Mouse (Mus musculus) naive thymus-derived CD4-positive, alpha-beta T cell, adult 2 months (primary cell): ENCODE results near the gene Mrps27.

Experiments
- DNase-seq: peaks from one replicate; pipeline ENCODE4 v3.0.0-alpha.2; 2011; ENCODE audit warnings: low read depth

Mrps27 gene

DNA sequence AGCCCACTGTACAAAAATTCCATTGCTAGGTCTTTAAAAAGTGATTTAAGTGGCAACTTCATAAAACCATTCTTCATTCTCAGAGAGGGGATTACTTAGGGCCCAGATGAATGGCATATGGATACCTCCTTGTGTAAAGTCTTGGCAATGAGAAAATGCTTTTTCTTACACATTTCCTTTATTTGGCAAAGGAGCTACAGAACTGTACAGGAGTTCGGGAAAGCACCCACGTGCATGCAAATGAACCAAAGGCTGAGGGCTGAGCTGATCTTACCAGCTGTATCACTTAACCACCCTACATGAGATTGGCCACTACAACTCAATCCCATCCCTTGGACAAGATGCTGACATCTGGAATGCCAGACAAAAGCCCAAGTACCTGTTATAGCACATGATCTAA lies 95.6 kb downstream of the Mrps27 start:
- no peak for DNase-seq

DNA sequence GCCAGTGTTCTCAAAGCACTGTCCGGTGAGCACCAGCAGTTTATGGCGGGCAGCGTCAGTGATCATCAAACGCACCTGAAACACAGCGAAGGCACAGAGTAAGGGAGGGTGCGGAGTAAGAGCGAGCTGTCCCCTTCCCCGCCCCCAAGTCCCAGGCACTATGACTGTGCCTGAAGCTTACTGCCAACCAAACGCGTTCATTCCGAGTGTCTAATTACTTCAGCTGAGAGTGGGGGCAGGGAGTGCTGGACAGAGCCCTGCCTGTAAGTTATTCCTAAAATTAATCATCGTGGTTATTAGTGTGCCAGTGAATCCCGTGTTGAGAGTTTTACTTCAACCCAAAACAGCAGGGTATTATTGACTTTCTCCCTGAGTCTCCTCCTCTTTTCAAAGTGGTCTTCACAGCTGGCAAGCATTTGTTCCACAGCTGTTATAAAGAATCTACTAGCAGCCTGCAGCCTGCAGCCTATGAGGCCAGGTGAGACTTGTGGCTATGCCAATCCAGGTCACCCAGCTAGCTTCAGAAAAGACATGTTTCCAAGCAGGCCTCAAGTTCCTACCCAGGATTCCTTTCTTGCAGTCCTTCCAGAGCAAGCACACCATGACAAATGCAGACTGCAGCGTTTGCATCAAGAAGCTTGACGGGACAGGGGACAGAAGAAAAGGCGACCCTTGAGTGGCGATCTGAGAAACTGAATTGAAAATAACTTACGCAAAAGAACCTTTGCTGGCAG lies 97.3 kb downstream of the Mrps27 start:
- DNase-seq, result no peak

DNA sequence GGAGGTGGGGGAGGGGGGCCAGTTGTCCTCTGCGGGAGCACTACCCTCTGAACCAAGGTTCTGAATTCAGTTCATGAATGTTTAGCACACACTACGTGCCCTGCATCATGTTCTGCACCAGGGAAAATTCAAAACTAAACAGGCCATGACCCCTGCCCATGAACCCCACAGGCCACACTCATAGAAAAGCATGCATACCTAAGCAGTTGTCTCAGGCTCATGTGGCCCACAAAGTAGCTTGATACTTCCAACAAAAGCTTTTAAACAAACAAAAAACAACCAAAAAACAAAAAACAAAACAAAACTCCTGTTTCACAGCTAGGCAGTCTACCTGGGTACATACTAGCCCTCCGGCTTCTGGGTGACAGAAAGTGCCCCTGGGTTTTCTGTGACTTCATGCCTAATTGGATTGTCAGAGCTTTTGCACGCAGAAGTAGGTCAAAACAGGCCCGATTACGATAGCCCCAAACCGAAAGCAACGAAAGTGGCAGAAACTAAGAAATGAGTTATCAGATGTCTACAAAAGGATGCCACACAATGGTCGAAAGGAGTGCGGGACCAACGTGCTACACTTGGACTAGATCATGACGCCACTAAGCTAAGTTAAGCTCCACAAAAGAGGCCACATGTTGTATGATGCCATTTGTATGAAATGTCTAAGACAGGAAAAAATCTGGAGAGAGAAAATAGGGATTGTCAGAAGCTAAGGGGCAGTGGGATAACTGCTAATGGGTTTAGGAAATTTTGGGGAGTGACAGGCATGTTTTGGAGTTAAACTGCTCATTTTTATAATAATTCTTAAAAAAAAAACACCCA lies 98.1 kb downstream of the Mrps27 start:
- DNase-seq, result no peak

DNA sequence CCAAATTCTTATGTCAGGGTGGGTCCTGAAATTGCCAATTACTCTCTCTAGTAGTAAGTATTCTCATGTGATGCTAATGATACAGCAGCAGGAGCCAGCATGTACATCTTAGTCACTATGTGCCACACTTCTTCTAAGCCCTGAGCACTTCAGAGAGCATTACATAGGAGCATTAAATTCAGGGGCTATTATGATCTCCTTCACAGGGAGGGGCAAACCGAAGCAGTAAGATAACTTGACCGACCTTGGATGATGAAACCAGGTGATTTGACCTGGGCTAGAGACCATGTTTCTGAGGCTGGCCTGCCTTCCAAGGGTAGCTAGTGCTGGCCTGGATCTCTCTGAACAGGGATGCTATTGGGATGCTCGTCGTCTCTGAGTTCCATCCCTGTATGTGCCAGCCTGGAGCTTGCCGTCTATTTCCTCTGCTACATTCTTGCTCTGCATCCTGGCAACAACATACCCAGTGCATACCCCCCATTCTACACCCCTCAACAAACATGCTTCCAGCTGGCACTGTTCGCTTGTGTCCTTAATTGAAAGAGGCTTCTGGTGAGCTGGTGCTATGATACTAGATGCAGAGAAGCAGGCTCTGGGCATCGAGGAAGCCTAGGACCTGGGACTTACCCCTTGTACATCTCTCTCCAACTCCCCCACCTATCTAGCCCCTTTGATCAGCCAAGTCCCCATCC lies 99.0 kb downstream of the Mrps27 start:
- no peak for DNase-seq

DNA sequence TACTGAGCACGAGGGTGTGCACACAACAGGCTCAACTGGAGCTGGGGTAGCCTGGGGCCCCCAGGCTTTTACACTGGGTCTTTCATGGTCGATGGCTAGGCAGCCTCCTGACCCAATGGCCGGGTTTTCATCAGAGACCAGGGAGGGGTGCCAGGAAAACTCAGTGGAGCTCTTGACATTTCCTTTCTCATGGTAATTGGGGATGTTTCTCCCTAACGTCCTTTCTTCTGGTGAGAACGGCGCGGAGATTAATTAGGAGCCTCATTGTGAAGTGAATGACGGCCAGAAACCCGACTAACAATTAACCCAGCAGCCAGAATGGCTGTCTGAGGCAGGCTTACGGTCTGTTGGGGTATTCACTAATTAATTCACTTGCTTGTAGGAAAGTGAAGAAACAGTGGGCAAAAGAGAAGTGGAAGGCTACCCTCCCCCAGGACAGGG lies 99.9 kb downstream of the Mrps27 start:
- DNase-seq, result no peak

DNA sequence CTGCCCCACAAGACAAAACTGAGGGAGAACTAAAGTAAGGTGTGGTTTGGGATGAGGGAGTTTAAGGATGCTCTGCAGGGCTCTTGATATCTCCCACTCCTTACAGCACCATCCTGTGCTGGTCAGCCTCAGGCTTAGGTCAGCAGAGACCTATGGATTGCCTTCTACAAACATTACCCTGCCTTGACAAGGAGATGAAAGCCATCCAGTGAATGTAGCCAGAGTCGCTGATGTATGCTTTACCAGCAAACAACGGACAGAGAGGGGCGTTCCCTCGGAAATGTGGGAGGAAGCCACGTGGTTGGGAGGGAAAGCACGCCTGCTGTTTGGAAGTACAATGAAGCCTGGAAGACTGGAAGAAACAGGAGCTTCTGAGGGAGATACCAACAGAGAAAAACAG lies 100.3 kb downstream of the Mrps27 start:
- no peak for DNase-seq

DNA sequence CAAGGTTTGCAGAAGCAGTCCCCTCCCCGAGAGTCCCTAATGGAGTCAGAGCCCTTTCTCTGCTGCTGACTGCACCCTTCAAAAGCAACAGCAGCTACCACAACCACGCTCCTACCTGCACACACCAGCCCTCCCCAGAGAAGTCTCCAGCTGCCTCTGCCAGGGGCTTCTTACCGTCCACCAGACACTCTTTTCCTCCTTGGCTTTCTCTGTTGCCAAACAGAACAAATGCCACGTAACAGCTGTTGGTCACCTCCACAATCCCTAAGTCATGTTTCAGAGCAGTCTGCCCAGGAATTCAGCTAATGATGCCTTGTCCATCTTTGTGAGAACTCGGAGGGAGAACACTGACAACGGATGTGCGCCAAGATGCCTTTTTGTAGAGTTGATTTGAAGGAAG lies 102.4 kb downstream of the Mrps27 start:
- DNase-seq, result no peak

DNA sequence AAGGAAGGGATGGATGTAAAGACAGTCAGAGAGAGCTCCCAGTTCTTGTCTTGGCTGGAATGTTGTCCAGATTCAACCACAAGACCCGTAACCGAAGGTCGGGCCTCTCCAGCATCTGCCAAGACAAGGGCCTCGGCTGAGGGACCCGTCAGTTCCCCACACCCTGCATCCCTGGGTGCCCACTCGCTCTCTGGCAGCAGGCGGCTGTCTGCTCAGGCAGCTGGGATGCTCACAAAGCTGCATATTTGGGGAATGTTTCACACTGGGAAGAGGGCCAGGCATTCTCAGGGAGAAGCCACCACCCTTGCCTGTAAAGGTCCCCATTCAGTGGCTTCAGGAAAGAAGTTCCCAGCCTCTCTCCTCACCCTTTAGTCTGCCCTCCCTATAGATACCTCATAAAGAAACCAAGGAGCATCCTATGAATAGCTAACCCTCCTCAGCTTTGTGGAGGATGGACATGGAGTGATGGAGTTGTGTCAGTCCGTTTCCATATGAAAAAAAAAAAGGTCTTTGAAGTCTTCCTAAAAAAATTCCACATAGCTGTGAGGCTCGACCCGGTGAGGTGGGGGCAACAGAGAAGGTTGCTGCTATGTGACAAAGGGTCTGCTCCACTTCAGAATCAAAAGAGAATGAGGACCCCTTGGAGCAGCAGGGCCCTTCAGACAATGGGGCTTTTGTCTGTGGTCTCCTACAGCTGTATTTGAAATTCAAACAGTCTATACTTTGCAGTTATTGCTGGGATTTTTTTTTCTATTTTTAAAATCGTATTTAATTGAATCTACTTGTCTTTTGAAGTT lies 103.0 kb downstream of the Mrps27 start:
- DNase-seq, result no peak

DNA sequence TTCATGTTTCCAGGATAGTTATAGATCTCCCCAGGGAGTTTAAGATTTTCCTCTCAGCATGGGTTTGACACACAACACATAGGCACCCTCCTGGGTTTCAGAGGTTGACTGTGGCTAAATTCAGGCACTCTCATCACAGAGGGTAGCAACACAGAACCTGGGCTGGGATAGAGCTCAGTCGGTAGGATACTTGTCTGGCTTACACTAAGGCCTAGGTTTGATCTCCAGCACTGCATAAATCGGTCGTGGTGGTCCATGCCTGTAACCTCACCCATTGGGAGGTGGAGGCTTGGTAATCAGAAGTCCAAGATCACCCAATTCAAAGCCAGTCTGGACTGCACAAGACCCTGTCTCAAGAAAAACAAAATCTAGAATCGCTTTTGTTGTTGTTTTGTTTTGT lies 103.7 kb downstream of the Mrps27 start:
- no peak for DNase-seq

DNA sequence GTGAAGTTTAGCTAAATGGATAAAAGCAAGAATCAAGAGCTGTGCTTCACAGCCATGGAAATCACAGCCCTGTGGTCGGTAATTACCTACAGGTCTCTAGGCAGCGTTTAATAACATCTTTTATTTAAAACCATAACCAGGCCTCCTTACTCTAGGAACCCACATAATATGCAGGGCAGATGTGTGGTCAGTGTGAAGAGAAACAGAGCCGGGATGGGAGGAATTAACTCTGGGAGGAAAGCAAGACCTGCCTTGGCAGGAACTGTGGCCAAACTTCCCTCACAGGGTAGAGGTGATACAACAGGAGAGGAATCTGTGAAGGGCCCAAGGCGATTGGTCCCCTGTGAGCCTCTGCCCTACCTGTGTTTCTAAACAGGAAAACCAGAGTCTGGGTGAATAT lies 105.0 kb downstream of the Mrps27 start:
- DNase-seq, result no peak

DNA sequence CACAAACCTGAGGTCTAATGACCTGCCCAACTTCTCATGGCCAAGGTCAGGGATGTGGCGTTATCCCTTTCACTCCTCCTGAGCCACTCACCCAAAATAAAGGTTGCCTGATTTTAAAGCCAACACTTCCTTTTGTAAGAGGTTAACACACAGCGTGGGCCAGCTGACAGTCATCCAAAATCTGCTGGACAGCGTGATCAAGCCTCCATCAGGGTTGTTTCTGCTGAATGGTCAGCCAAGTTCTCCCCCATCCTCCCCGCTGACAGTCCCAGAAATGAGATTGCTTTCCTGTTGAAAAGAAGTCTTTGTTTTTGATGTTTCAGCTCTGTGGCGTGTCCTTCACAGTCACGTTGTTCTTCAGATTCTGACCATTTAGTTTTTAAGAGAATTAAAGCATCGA lies 106.2 kb downstream of the Mrps27 start:
- no peak for DNase-seq

DNA sequence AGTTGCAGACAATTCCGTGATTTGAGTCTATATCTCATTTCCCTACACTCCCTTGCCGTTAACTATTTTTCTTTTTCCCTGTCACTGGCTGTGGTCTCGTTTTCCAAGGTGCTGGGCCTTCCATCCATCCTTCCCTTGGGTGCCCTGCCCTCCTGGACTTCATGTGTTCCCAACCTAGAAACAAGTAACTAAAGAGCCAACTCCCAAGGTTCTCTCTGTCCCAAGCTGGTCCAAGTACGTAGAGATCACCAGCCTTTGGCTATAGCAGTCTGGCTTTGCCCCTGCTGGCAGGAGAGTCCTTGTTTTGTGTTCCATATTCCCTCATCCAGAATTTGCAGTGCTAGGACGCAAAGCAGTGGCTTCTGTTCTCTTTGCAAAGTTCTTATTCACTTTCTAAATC lies 106.7 kb downstream of the Mrps27 start:
- no peak for DNase-seq

DNA sequence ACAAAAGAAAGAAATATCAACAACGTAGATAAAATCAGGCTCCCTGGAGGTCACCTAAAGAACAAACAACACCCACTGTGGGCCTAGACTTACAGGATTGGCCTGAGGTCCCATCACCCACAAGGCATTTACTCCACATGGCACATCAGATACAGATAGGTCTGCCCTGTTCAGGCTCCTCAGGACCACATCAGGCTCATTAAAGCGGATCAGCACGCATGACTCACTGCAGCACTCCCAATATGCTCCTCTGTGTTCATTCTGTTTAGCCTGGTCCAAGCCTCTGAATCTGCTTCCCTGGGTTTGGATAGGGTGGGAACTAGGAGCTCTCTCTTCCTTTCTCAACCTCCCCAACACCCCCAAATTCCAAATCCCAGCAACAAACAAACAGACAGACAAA lies 107.9 kb downstream of the Mrps27 start:
- DNase-seq, result no peak

DNA sequence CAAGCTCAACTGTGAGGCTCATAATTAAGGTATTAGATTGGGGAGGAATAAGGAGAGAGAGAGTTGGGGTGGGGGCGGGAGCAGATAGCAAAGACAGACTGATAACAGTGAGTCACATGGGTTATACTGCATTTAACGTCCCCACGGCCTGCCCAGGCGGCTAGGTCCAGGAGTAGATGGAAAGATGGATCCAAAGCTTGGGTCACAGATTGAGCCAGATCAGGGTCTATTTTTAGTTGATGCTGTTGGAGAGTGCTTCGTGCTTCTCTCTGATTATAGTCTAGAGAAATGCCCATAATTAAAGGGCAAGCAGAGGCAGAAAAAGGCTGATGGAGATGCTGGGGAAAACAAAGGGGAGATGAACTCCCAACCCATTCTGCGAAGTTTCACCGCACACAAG lies 110.4 kb downstream of the Mrps27 start:
- DNase-seq, result no peak

DNA sequence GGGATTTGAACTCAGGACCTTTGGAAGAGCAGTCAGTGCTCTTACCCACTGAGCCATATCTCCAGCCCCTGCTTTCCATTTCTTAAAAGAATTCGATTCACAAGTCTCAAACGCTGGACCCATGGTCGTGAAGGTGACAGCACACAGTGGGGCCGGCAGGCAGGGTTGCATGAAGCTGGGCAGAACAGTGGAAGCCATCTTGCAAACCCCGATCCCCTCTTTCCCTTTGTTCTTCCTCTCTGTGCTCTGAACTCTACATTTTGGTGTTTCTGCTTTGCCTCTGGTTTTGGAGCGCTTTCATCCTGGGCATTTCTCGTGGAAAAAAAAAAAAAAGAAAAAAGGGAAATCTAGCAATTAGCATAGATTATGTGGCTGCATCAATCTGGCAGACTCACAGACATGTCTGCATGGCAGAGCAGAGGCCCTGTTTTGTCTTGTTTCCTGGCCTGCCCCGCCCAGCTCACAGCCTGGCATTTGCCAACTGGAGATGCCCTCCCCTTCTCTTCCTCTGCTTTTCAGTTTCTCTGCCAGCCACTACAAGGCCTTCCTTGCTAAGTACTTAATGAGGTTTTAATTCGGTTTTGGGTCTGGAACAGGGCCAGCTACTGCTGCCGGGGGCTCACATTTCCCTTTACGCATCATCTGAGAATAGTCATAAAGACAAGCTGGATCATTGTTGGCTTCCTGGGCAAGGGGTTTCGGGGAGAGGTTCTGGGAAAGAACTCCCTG lies 114.2 kb downstream of the Mrps27 start:
- no peak for DNase-seq

DNA sequence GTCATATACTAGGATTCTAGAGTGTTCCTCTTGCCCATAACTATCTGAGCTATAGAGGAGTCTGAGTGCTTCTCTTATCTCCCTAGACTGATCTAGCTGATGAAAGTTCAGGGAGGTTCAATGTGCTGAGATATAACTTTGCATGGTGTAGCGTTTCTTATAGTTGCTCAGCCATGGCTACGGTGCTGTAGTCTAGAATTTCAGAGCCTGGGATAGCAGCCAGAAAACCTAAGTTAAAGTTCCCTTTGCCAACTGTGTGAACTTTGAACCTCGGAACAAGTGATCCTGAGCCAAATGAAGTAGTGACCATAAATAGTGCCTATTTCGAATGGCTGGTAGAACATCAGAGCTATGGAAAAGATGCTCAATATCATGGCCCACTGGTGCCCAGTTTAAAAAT lies 115.0 kb downstream of the Mrps27 start:
- no peak for DNase-seq

DNA sequence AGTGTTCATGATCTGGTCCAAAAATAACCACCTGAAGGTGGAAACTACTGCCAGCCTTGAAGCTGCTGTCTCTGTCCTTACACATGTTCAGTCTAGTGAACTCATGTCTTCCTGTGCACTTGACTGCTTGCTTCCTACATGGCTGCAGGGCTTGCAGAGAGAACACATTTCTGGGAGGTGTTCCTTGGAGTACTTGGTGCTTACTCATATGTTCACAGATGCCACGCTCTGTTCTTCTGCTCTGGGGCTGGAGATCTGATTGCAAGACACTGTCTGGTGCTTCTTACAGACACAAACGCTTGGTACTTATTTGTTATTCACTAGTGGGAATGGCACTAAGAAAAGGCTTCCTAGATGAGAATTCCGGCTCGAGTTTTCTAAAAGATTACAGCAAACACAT lies 117.3 kb downstream of the Mrps27 start:
- DNase-seq, result no peak

DNA sequence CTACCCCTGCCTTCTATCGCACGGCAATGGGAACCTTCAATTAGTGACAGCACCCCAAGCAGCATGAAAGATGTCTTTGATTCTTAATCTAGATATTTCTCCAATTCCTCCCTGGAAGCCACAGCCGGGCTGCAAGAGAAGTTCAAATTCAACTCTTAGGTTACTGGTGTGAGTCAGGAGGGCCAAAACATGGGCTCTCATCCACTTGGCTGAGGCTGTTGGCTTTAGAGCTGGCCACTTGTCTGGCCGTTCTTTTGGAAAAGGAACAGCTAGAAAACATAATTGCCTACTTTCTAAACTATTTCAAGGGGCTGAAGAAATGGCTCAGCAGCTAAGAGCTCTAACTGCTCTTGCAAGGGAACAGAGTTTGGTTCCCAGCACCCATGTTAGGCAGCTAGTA lies 120.0 kb downstream of the Mrps27 start:
- DNase-seq, result no peak
